Mouse (Mus musculus) thymus, adult 18-20 months (tissue): ENCODE results near the gene Elane.
"Not testable (repeated sequence)": the region's sequence is repeated elsewhere in the genome, so short reads cannot be mapped to it uniquely, and the experiment has no call there.

ENCODE experiments used
- DNase-seq, 2 experiments: peaks; one replicate each; pipeline ENCODE4 v3.0.0; 2022; ENCODE audit warnings: mixed read lengths in 2 of 2

The Elane gene

GRCm38 (mm10) chr10:79883297-79884084 is 2.6 kb upstream of the Elane start:
- DNase-seq = no peak

GRCm38 (mm10) chr10:79884446-79884845 is 1.6 kb upstream of the Elane start:
- DNase-seq = no peak

- not testable (repeated sequence) for DNase-seq
These were observed 1.1 kb upstream of the Elane start for GRCm38 (mm10) chr10:79884938-79885337.

GRCm38 (mm10) chr10:79886611-79887010 is 564 bp downstream of the Elane start:
- no peak for DNase-seq

GRCm38 (mm10) chr10:79889386-79889785 is 3.3 kb downstream of the Elane start:
- no peak for DNase-seq

GRCm38 (mm10) chr10:79890670-79891069 is 4.6 kb downstream of the Elane start, which contains the start of gene Cfd:
TSS of gene Cfd (plus strand) at chr10:79890853.
- DNase-seq = no peak

GRCm38 (mm10) chr10:79892451-79893118 is 6.5 kb downstream of the Elane start:
- DNase-seq = peak; percentile 60 to 66

- no peak for DNase-seq
These were observed 10.3 kb downstream of the Elane start for GRCm38 (mm10) chr10:79896306-79896705.

GRCm38 (mm10) chr10:79896814-79897213 is 10.8 kb downstream of the Elane start:
- DNase-seq = no peak

- no peak for DNase-seq
These were observed 11.5 kb downstream of the Elane start for GRCm38 (mm10) chr10:79897316-79898245.

- DNase-seq = no peak
These were observed 14.9 kb downstream of the Elane start for GRCm38 (mm10) chr10:79900951-79901410.

- no peak for DNase-seq
These were observed 20.7 kb downstream of the Elane start for GRCm38 (mm10) chr10:79906712-79907111.

GRCm38 (mm10) chr10:79907415-79907814 is 21.4 kb downstream of the Elane start:
- DNase-seq = no peak

GRCm38 (mm10) chr10:79908167-79909091 is 22.4 kb downstream of the Elane start, which contains the start of gene Med16:
TSS of gene Med16 (minus strand) at chr10:79908923.
- peak; percentile 97 for DNase-seq

GRCm38 (mm10) chr10:79909092-79909922 is 23.3 kb downstream of the Elane start:
- no peak for DNase-seq

- DNase-seq = no peak
These were observed 24.5 kb downstream of the Elane start, which contains the start of gene Gm26602 for GRCm38 (mm10) chr10:79910556-79910955. TSS of gene Gm26602 (plus strand) at chr10:79910856.

- DNase-seq = no peak
These were observed 26.4 kb downstream of the Elane start for GRCm38 (mm10) chr10:79912412-79912811.

GRCm38 (mm10) chr10:79914131-79914947 is 28.3 kb downstream of the Elane start:
- no peak for DNase-seq

- no peak for DNase-seq
These were observed 29.0 kb downstream of the Elane start for GRCm38 (mm10) chr10:79914948-79915596.
